Mouse (Mus musculus) erythroblast, embryonic 14.5 days (primary cell): Measurements from ENCODE around the gene Lpp. TPM values are rescaled to one million over a fixed set of nuclear protein-coding genes. Genes with fewer than 3 reads are reported as not detected.

ENCODE experiments used
- H3K27me3 ChIP-seq: 2 replicates; pipeline ENCODE4 v1.6.1; 2012; ENCODE audit warnings: inconsistent platforms; ENCODE audit not compliant: control insufficient read depth
- H3K36me3 ChIP-seq: 2 replicates; pipeline ENCODE4 v1.6.1; 2012; ENCODE audit warnings: mild to moderate bottlenecking, inconsistent platforms; ENCODE audit not compliant: control insufficient read depth
- H3K4me1 ChIP-seq: 2 replicates; pipeline ENCODE4 v1.6.1; 2012; ENCODE audit warnings: inconsistent platforms; ENCODE audit not compliant: control insufficient read depth
- H3K4me3 ChIP-seq: replicated peaks from 2 replicates; pipeline ENCODE3; 2012; ENCODE audit warnings: moderate library complexity, mild to moderate bottlenecking, inconsistent platforms
- H3K9me3 ChIP-seq: 2 replicates; pipeline ENCODE4 v1.6.1; 2012; ENCODE audit warnings: low read length, inconsistent platforms, mixed read lengths; ENCODE audit not compliant: control insufficient read depth
- GATA1 ChIP-seq: IDR thresholded peaks from 2 replicates; pipeline ENCODE4 v1.6.1; 2012; ENCODE audit warnings: low read length, inconsistent platforms, mixed read lengths
- TAL1 ChIP-seq: IDR thresholded peaks from 3 replicates; pipeline ENCODE4 v1.6.1; 2012; ENCODE audit warnings: low read length, inconsistent platforms, mixed read lengths
- polyA plus RNA-seq: library from polyadenylated mRNA; stranded (reverse); fragments of >175 nt; gene quantifications from 2 replicates; pipeline ENCODE4 v1.2.3, GENCODE M21; 2012

Lpp gene
- polyA plus RNA-seq, 1 experiment: not detected

DNA sequence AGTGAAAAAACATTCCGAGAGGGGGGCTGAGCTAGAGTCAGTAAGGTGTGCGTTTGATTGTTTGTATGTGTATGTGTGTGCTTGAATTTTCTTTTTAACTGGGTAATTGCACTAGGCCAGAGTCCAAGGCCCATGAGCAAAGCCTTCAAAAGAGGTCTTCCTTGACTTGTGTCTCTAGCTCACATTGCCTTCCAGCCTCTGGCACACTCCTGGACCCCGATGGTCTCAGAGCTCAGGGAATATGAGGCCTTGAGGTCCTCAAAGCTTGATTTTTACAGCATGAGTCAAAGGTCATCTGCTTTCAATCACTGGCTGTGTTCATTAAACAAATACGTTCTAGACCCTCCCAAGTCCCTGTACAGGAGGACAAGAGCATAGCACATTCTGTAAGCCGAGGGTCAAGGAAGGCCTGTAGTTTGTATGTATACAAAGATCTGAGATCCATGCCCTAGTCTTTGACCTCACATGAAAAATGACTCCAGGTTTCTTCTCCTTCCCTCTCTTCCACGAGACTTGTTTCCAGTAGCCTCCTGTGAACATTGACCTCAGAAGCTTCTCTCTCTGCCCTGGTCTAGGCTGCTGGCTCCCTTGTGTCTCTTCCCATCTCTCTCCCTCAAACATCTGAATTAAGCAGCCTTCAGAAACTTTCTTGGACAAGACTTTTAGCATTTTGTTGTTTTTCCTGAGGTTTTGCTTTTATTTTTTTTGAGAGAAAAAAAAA, 508.0 kb downstream of the Lpp start:
- Histone ChIP-seq H3K4me3 (no peak overlapping the region), H3K4me1 (no peaks in the 10 kb centered on the region), H3K36me3 (no peaks in the 10 kb centered on the region), H3K27me3 (no peaks in the 10 kb centered on the region), H3K9me3 (no peaks in the 10 kb centered on the region)
- TF ChIP-seq TAL1 (no peak), GATA1 (no peak)

GRCm38 (mm10) chr16:24902111-24902510, 508.8 kb downstream of the Lpp start:
- Histone ChIP-seq H3K4me3 (no peak overlapping the region), H3K27me3 (no peaks in the 10 kb centered on the region), H3K9me3 (no peaks in the 10 kb centered on the region), H3K36me3 (no peaks in the 10 kb centered on the region), H3K4me1 (no peaks in the 10 kb centered on the region)
- TF ChIP-seq GATA1 (no peak), TAL1 (no peak)

- TF ChIP-seq TAL1 (no peak), GATA1 (no peak)
- Histone ChIP-seq H3K4me1 (no peaks in the 10 kb centered on the region), H3K9me3 (no peaks in the 10 kb centered on the region), H3K36me3 (no peaks in the 10 kb centered on the region), H3K27me3 (no peaks in the 10 kb centered on the region), H3K4me3 (no peak overlapping the region)
Observed at GRCm38 (mm10) chr16:24908926-24909325, 515.6 kb downstream of the Lpp start.

DNA sequence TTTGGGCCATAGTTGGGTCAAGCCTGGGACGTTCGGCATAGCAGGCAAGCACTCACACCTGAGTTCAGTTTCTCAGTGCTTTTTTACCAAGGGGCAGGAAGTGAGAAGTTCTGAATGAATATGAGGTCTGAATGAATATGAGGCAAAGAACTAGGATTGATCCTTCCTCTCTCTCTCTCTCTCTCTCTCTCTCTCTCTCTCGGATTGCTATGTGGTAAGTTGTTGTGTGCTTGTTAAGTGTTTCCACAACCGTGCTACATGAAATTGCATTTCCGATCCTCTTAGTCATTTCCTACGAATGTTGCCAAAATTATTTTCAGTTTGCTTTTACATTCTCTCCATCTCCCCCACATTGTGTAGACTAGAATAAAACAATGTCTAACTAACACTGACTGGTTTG, 517.0 kb downstream of the Lpp start:
- no peaks in the 10 kb centered on the region for H3K36me3 ChIP-seq
- no peaks in the 10 kb centered on the region for H3K4me1 ChIP-seq
- no peaks in the 10 kb centered on the region for H3K27me3 ChIP-seq
- TF ChIP-seq GATA1 (no peak), TAL1 (no peak)
- no peaks in the 10 kb centered on the region for H3K9me3 ChIP-seq
- H3K4me3 ChIP-seq: no peak overlapping the region

GRCm38 (mm10) chr16:24910834-24911233, 517.5 kb downstream of the Lpp start:
- no peak for TF ChIP-seq TAL1
- no peak for TF ChIP-seq GATA1
- Histone ChIP-seq H3K4me3 (no peak overlapping the region), H3K36me3 (no peaks in the 10 kb centered on the region), H3K9me3 (no peaks in the 10 kb centered on the region), H3K27me3 (no peaks in the 10 kb centered on the region), H3K4me1 (no peaks in the 10 kb centered on the region)

DNA sequence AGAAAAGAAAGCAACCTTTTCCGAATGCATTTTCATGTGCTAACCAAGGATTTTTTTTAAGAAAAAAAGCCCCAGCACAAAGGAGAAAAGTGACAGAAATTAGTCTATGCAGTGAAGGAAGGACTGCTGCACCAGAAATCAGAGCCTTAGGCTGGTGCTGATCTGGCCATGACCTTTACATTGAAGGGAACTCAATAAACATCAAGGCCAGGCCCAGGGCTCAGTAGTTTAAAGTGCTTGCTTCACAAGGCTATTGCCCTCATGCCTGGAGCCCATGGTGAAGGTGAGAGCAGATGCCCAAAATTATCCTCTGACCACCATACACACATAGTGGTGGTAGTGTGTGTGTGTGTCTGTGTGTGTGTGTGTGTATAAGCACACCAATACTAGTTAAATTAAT, 519.1 kb downstream of the Lpp start:
- Histone ChIP-seq H3K27me3 (no peaks in the 10 kb centered on the region), H3K4me1 (no peaks in the 10 kb centered on the region), H3K9me3 (no peaks in the 10 kb centered on the region), H3K36me3 (no peaks in the 10 kb centered on the region), H3K4me3 (no peak overlapping the region)
- TF ChIP-seq TAL1: no peak
- TF ChIP-seq GATA1: no peak

GRCm38 (mm10) chr16:24913021-24913420, 519.7 kb downstream of the Lpp start:
- H3K27me3 ChIP-seq: no peaks in the 10 kb centered on the region
- H3K36me3 ChIP-seq: no peaks in the 10 kb centered on the region
- no peak for TF ChIP-seq GATA1
- TF ChIP-seq TAL1: no peak
- H3K4me3 ChIP-seq: no peak overlapping the region
- H3K4me1 ChIP-seq: no peaks in the 10 kb centered on the region
- H3K9me3 ChIP-seq: no peaks in the 10 kb centered on the region

DNA sequence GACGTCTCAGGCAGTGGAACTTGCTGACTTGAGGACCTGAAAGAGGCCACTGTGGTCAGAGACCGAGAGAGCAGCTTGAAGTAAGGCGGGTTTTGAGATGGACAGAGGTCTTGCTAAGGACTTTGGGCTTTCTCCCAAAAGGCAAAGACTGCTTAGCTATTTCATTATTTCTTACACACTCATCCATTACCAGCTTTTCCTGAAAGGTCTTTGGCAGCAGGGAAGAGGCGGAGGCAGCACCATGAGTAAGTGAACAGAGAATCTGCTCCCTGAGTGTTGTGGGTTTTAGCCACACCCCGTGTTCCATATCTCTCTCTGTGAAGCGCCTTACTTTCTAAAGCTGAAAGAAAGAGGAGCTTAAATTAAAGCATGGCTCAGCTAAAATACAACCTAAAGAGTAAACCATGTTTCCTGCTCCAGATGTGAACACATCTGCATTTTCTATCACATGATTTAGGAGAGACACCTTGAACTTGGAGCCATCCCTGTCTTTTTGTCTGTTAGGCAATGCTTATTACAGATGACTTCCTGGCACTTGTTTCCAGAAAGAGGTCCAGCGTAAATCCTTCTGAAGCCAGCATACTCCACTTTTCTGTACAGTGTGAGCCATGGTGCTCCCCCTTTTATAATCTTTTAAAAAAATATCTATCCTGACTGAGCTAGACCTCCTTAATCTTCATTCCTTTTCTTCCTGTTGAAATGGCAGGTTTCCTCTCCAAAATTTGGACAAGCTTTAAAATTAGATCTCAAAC, 520.5 kb downstream of the Lpp start:
- no peaks in the 10 kb centered on the region for H3K4me1 ChIP-seq
- H3K9me3 ChIP-seq: no peaks in the 10 kb centered on the region
- no peaks in the 10 kb centered on the region for H3K36me3 ChIP-seq
- no peaks in the 10 kb centered on the region for H3K27me3 ChIP-seq
- H3K4me3 ChIP-seq: no peak overlapping the region
- TF ChIP-seq TAL1: no peak
- no peak for TF ChIP-seq GATA1

DNA sequence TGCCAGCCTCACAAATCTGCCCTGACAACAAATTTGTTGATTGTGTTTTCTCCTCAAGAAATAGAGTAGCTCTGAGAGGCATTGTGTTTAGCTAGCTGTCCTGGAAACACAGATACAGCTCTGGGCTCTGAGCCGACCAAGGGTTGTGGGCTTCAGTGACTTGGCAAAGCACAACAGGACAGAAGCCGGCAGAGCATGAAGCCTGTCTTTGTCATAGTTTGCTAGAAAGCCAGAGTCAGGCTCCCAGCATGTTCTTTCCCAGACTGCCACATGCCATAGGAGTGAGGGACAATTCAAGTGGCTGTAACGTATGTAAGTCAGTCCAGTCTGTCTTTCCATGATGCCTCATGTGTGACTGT, 521.1 kb downstream of the Lpp start:
- Histone ChIP-seq H3K36me3 (no peaks in the 10 kb centered on the region), H3K9me3 (no peaks in the 10 kb centered on the region), H3K4me1 (no peaks in the 10 kb centered on the region), H3K4me3 (no peak overlapping the region), H3K27me3 (no peaks in the 10 kb centered on the region)
- TF ChIP-seq GATA1: no peak
- no peak for TF ChIP-seq TAL1

GRCm38 (mm10) chr16:24915470-24915869, 522.2 kb downstream of the Lpp start:
- Histone ChIP-seq H3K9me3 (no peaks in the 10 kb centered on the region), H3K4me1 (no peaks in the 10 kb centered on the region)
- TF ChIP-seq TAL1: no peak
- no peak for TF ChIP-seq GATA1

More at GRCm38 (mm10) chr16:24915470-24915869, 522.2 kb downstream of the Lpp start:
- Histone ChIP-seq H3K4me3 (no peak overlapping the region), H3K27me3 (no peaks in the 10 kb centered on the region), H3K36me3 (no peaks in the 10 kb centered on the region)
